Mouse (Mus musculus) T-cell, adult 66 days (primary cell): ENCODE data around the gene Nol9. TPM values are rescaled to one million over a fixed set of nuclear protein-coding genes. Genes with fewer than 3 reads are reported as not detected.

Experiments used
- total RNA-seq, 2 experiments: library from RNA; stranded (reverse); gene quantifications; 3 replicates in 1 of 2; 4 replicates in 1 of 2; pipeline ENCODE4 v1.2.4; 2023

Gene Nol9
- 10 to 100 TPM; 42.6 to 45.7 TPM for total RNA-seq

DNA sequence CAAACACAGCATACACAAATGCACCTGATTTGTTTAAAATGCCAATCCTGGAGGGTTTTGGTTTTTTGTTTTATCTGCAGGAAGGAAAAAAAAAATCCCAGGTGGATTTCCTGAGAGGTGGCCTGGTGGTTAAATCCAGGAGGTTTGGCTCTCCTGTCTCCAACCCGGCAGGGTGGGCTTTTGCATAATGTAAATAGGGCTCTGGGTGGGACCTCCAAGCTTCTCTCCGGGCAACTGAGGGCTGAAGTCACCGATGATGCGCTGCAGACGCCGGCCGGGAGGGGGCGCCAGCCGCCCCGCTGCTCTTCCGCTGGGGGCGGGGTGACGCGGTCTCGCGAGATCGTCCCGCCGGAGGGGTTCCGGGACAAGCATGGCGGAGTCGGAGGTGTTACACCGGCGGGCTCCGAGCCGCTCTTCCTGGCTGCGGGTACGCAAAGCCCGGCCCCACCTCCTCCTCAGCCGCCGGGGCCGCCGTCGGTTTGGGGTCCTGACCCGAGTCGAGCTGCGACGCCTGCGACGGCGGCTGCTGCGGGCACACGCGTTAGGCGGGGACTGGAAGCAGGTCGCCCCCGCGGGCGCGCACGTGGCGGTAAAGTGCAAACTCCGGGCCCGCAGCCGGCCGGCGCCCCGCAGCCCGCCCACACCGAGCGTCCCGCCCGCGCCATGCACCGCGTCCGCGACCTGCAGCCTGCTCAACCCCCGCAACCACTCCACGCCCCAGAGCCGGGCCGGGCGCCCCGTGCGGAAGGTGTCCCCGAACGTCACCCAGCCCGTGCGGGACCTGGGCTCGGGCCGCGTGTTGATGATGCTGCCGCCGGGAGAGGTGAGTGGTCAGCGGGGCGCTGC lies at the start of gene Nol9:
TSS of gene Nol9 (plus strand) at position 337 of the 846 bp plus-strand sequence.

DNA sequence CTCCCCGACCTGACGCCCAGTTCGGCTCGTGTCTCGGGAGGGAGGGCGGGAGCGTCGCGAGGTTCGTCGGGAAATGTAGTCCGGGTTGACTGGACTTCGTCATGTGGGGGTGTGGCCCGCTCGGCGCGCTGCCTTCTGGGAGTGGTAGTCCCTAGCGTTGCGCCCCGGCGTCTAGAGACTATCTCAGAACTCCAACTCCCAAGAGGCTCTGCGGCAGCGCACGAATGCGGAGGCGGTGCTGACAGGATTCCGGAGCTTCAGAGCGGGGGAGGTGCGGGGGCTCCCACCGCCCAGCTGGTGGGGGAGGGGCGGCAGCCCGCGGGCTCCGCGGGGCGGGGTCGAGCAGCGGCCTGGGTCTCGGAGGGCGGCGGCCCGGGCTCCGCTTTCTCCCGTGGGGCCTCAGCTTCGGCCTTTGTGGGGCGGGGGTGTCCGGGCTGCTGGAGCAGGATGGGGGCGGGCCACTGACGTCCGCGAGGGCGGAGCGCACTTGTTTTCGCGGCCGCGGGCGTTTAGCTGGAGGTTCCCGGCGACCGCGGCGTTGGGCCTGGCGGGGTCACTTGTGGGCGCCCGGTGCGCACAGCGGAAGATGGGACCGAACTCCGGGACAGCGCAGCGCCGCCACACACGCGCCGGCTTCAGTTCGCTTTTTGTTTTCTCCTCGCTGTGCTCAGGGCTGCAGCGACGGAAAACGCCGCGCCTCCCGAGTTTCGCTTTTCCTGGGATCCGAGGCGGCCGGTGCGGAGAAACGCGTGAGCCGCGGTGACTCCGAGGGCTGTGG lies 42.8 kb upstream of the Nol9 start, which contains the start of gene Phf13:
TSS of gene Phf13 (minus strand) at position 86 of the 778 bp plus-strand sequence.

DNA sequence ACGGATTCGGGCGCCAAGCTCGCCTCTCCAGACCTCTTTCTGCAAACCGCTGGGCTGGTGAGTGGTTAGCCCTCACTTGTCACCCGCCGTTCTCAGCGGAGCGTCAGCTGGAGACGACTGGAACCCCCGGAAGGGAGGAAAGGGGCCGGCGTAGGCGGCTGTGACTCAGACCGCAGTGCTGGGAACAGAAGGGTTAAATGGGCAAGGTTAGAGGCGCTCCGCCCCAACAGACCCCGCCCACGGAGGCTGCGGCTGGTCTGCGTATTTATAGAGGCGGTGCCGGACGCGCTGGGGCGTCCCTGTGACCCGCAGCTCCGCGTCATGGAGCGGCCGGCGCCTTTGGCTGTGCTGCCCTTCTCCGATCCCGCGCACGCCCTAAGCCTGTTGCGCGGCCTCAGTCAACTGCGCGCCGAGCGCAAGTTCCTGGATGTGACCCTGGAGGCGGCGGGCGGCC lies 30.5 kb upstream of the Nol9 start, which contains the start of gene Klhl21:
TSS of gene Klhl21 (plus strand) at position 182 of the 454 bp plus-strand sequence.

DNA sequence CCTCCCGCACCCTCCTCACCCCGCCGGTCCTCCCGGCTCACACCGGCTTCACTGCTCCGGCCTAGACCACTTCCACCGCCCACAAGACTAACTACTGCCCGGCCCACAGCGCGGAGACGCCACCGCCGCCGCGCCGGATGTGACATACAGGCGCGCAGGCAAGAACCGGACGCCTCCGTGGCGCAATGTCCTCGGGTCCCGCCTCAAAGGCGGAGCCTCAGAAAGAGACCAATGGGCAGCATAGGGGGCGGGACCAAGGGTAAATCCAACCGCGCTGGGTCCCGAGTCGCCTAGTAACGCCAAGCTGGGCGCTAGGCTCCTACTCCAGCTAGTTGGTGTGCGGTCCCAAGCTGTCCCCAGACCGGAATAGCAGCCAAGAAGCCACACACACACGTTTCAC lies 11.6 kb upstream of the Nol9 start, which contains the start of gene Zbtb48:
TSS of gene Zbtb48 (minus strand) at position 148 of the 400 bp plus-strand sequence.

DNA sequence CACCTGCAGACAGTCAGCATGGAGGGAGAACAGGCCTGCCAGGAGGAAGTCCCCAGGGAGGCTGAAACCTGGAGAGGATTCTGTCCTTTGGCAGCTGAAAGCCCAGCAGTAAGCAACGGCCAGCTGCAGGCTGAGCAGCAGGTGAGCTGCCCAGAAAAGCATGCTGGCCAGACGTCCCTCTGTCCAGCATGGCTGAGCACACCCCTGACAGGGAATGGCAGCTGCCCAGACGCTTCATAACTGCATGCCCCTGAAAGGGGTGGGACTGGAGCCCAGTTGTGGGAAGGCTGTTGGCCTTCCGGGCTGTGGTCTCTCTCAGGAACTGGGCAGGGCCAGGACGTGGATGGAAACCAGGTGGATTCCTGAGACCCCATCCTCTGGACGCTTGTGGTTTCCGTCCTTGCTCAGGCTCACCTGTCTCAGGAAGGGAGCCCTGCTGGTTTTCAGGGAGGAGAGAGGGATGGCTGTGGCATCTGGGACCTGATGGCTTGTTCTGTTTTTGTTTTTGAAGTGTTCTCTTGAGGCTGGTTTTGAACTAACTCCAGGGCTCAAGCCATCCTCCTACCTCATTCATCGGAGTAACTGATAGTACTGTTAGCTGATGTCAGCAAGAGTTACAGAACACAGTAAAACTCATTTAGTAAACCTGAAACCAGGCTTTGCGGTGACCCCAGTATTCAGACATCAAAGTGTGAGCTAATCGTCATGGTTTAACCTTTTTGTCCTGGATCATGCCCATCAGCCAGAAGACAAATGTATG lies 716 bp upstream of the Nol9 start, which contains the start of gene Tas1r1:
TSS of gene Tas1r1 (minus strand) at position 344 of the 760 bp plus-strand sequence.

DNA sequence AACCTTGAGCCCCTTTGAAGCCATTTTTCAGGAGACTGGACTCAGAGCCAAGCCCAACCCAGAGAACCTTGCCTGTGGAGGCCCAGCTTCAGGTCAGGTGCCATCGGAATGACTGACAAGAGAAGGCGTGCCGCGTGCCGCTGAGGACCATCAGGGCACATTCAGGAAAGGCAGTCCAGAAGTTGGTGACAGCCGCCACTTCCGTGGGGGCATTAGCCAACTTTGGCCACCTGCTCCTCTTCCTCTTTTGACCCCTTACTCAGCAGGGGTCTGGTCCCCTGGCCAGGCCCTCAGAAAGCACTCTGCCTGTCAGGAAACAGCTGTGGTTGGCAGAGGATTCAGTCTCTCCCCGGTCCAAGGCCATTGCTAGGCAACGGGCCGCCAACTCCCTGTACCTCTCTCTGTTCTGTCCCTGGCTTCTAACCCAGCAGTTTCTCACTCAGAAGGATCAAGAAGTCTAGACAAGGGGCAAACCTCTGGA lies 33.0 kb downstream of the Nol9 start, which contains the start of gene Plekhg5:
TSS of gene Plekhg5 (plus strand) at position 378 of the 481 bp plus-strand sequence.

Other genes starting within 250 kb of the Nol9 start
- 10 to 100 TPM; 37.6 to 38.1 TPM for gene Camta1, start 177.4 kb upstream of the Nol9 start, total RNA-seq
- gene Dnajc11, start 105.6 kb upstream of the Nol9 start, total RNA-seq = 10 to 100 TPM; 54.1 to 56.7 TPM
- 10 to 100 TPM; 48.5 to 53.2 TPM for gene Thap3, start 50.3 kb upstream of the Nol9 start, total RNA-seq
- 10 to 100 TPM; 11.0 to 13.6 TPM for gene Phf13, start 43.1 kb upstream of the Nol9 start, total RNA-seq
- gene Klhl21, start 30.5 kb upstream of the Nol9 start, total RNA-seq = 10 to 100 TPM; 31.3 to 31.8 TPM
- 10 to 100 TPM; 16.7 to 21.6 TPM for gene Zbtb48, start 11.7 kb upstream of the Nol9 start, total RNA-seq
- gene Tas1r1, start 753 bp upstream of the Nol9 start, total RNA-seq = not detected
- gene Plekhg5, start 33.2 kb downstream of the Nol9 start, total RNA-seq = 1 to 10 TPM; 3.5 to 4.1 TPM
- 10 to 100 TPM; 25.5 to 32.1 TPM for gene Tnfrsf25, start 76.6 kb downstream of the Nol9 start, total RNA-seq
- 1 to 10 TPM; 1.8 to 2.3 TPM for gene Espn, start 113.0 kb downstream of the Nol9 start, total RNA-seq
- gene Hes2, start 119.5 kb downstream of the Nol9 start, total RNA-seq = not detected
- gene Acot7, start 138.8 kb downstream of the Nol9 start, total RNA-seq = 10 to 100 TPM; 14.4 to 24.5 TPM
- under 1 TPM; 0.59 to 0.84 TPM for gene Gpr153, start 234.9 kb downstream of the Nol9 start, total RNA-seq